Mouse (Mus musculus) lung, adult 2 months (tissue): ENCODE data around the gene Crmp1. TPM values are rescaled to one million over a fixed set of nuclear protein-coding genes. Genes with fewer than 3 reads are reported as not detected.

Experiments used
- DNase-seq: peaks from one replicate; pipeline ENCODE4 v3.0.0; 2022
- H3K4me1 ChIP-seq: fragments of 200-500 bp; 2 replicates; pipeline ENCODE4 v1.6.1; 2011; ENCODE audit warnings: low read length; ENCODE audit not compliant: control insufficient read depth, insufficient read depth
- H3K4me3 ChIP-seq: fragments of 200-500 bp; replicated peaks from 2 replicates; pipeline ENCODE3; 2011; ENCODE audit warnings: low read depth, mild to moderate bottlenecking, control low read depth, low read length; ENCODE audit errors: extremely low read depth
- CTCF ChIP-seq: fragments of 200-500 bp; IDR thresholded peaks from 2 replicates; pipeline ENCODE4 v1.5.1; 2011; ENCODE audit warnings: mild to moderate bottlenecking, low read length, control low read depth; ENCODE audit not compliant: insufficient read depth
- POLR2A ChIP-seq: fragments of 200-500 bp; IDR thresholded peaks from 2 replicates; pipeline ENCODE4 v1.6.1; 2011; ENCODE audit warnings: low read depth, mild to moderate bottlenecking, control low read depth, low read length, borderline replicate concordance; ENCODE audit errors: extremely low read depth
- WGBS: fragments of 180-500 bp; shearing (Covaris S2); methylation state at CpG from one replicate; pipeline ENCODE4 v1.1.7; 2018; 5-methylcytosine and 5-hydroxymethylcytosine counted together
- polyA plus RNA-seq: library from polyadenylated mRNA; depleted of rRNA; stranded (reverse); fragments of >200 nt; gene quantifications from 2 replicates; pipeline ENCODE4 v1.2.3, GENCODE M21; 2012

Gene Crmp1
- polyA plus RNA-seq, 1 experiment = 0.50 TPM

- TF ChIP-seq POLR2A (no peak), CTCF (no peak)
- Histone ChIP-seq H3K4me1 (no peaks in the 10 kb centered on the region), H3K4me3 (no peak overlapping the region)
- DNase-seq = no peak
- 80% methylated on average over 9 of the region's 9 CpGs for WGBS
Observed at GRCm38 (mm10) chr5:37212938-37213708, 28.6 kb upstream of the Crmp1 start.

- TF ChIP-seq POLR2A = no peak
- no peak for TF ChIP-seq CTCF
- 59% methylated on average over 4 of the region's 4 CpGs for WGBS
- DNase-seq = no peak
- Histone ChIP-seq H3K4me1 (no peaks in the 10 kb centered on the region), H3K4me3 (no peak overlapping the region)
Observed at GRCm38 (mm10) chr5:37213709-37214103, 28.0 kb upstream of the Crmp1 start.

- no peak for TF ChIP-seq POLR2A
- TF ChIP-seq CTCF = no peak
Observed at GRCm38 (mm10) chr5:37214614-37215013, 27.1 kb upstream of the Crmp1 start.

GRCm38 (mm10) chr5:37215276-37215675, 26.5 kb upstream of the Crmp1 start:
- WGBS = 85% methylated on average over 7 of the region's 7 CpGs

More at GRCm38 (mm10) chr5:37214614-37215013, 27.1 kb upstream of the Crmp1 start:
- no peak for DNase-seq
- 81% methylated on average over 6 of the region's 6 CpGs for WGBS
- no peak overlapping the region for H3K4me3 ChIP-seq
- H3K4me1 ChIP-seq = no peaks in the 10 kb centered on the region

GRCm38 (mm10) chr5:37219615-37220014, 22.1 kb upstream of the Crmp1 start:
- no peak overlapping the region for H3K4me3 ChIP-seq
- H3K4me1 ChIP-seq = no peaks in the 10 kb centered on the region
- 43% methylated on average over 5 of the region's 5 CpGs for WGBS
- no peak for DNase-seq
- TF ChIP-seq CTCF = no peak
- no peak for TF ChIP-seq POLR2A

More at GRCm38 (mm10) chr5:37215276-37215675, 26.5 kb upstream of the Crmp1 start:
- H3K4me1 ChIP-seq = no peaks in the 10 kb centered on the region
- DNase-seq = no peak
- no peak for TF ChIP-seq CTCF
- TF ChIP-seq POLR2A = no peak
- H3K4me3 ChIP-seq = no peak overlapping the region

- no peak overlapping the region for H3K4me3 ChIP-seq
- H3K4me1 ChIP-seq = no peaks in the 10 kb centered on the region
- TF ChIP-seq CTCF = no peak
- no peak for TF ChIP-seq POLR2A
- no peak for DNase-seq
- 81% methylated on average over 5 of the region's 5 CpGs for WGBS
Observed at GRCm38 (mm10) chr5:37220575-37220974, 21.2 kb upstream of the Crmp1 start.

- TF ChIP-seq CTCF (no peak), POLR2A (no peak)
- 54% methylated on average over 6 of the region's 6 CpGs for WGBS
- DNase-seq = no peak
- H3K4me3 ChIP-seq = no peak overlapping the region
- no peaks in the 10 kb centered on the region for H3K4me1 ChIP-seq
Observed at GRCm38 (mm10) chr5:37221563-37221962, 20.2 kb upstream of the Crmp1 start.

GRCm38 (mm10) chr5:37222316-37222715, 19.4 kb upstream of the Crmp1 start:
- H3K4me3 ChIP-seq = no peak overlapping the region
- DNase-seq = no peak
- WGBS = 66% methylated on average over 8 of the region's 8 CpGs
- no peak for TF ChIP-seq POLR2A
- no peak for TF ChIP-seq CTCF
- H3K4me1 ChIP-seq = no peaks in the 10 kb centered on the region

- H3K4me1 ChIP-seq = no peaks in the 10 kb centered on the region
- TF ChIP-seq POLR2A (no peak), CTCF (no peak)
Observed at GRCm38 (mm10) chr5:37225708-37226107, 16.0 kb upstream of the Crmp1 start.

More at GRCm38 (mm10) chr5:37225708-37226107, 16.0 kb upstream of the Crmp1 start:
- 95% methylated on average over 1 of the region's 1 CpGs for WGBS
- no peak overlapping the region for H3K4me3 ChIP-seq
- no peak for DNase-seq
